ENCODE assay signal across 14 mouse cellular contexts in the genomic region with DNA sequence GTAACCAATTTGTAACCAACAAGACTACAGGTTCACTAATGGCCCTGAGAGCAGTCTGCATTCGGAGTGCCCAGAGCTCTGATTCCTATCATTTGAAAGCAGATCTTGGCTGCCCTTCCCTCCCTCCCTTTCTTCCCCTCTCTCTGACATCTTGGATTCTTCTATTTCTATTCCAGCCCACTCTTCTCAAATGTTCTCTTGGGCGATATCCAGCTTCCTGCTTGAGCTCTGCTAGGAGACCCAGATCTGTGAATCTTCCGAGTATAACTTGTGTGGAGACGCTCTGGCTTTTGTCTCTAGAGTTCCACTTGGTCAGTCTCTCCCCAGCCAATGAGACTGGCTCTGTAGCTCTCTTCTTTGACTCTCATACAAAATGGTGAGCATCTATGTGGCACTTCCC.
"Had no signal": no experiment of that assay in that cellular context is flagged by ENCODE, and none has a peak within 500 bp of the region (broad histone marks: within the 10 kb centered on the region; RNA-seq: fewer than 3 reads in every experiment).

No protein-coding gene starts in this region.

- H3K9me3 ChIP-seq: limb, embryonic 10.5 days; liver, embryonic 15.5 days; midbrain, embryonic 15.5 days; neural tube, embryonic 12.5 days had no signal

- H3K36me3 ChIP-seq: limb, embryonic 10.5 days; liver, embryonic 15.5 days; midbrain, embryonic 15.5 days; neural tube, embryonic 12.5 days had no signal

- ATAC-seq: inflammation-experienced regulatory T-cells, adult 6 months; midbrain, embryonic 15.5 days had no signal

- H3K4me3 ChIP-seq: limb, embryonic 10.5 days; liver, embryonic 15.5 days; megakaryocyte, embryonic 14.5 days; midbrain, embryonic 15.5 days; neural tube, embryonic 12.5 days had no signal

- DNase-seq: kidney, adult 18-20 months; lung, adult 2 months; lung, postnatal 14 days; thymus, adult 18-20 months; thymus, postnatal 14 days had no signal

- H3K9ac ChIP-seq: liver, embryonic 15.5 days; midbrain, embryonic 15.5 days; neural tube, embryonic 12.5 days had no signal

- H3K27me3 ChIP-seq: liver, embryonic 15.5 days; midbrain, embryonic 15.5 days; neural tube, embryonic 12.5 days had no signal

- H3K27ac ChIP-seq: limb, embryonic 10.5 days; liver, embryonic 15.5 days; macrophage; midbrain, embryonic 15.5 days; neural tube, embryonic 12.5 days had no signal

- H3K4me2 ChIP-seq: liver, embryonic 11.5 days; liver, embryonic 15.5 days; midbrain, embryonic 11.5 days; midbrain, embryonic 15.5 days; neural tube, embryonic 12.5 days had no signal

- H3K4me1 ChIP-seq: limb, embryonic 10.5 days; liver, embryonic 15.5 days; megakaryocyte, embryonic 14.5 days; midbrain, embryonic 15.5 days; neural tube, embryonic 12.5 days had no signal
